Mouse (Mus musculus) lung, adult 2 months (tissue): ENCODE data around the gene Gm9944.

Experiments
- CTCF ChIP-seq: fragments of 200-500 bp; IDR thresholded peaks from 2 replicates; pipeline ENCODE4 v1.5.1; 2011; ENCODE audit warnings: mild to moderate bottlenecking, low read length, control low read depth; ENCODE audit not compliant: insufficient read depth
- POLR2A ChIP-seq: fragments of 200-500 bp; IDR thresholded peaks from 2 replicates; pipeline ENCODE4 v1.6.1; 2011; ENCODE audit warnings: low read depth, mild to moderate bottlenecking, control low read depth, low read length, borderline replicate concordance; ENCODE audit errors: extremely low read depth

DNA sequence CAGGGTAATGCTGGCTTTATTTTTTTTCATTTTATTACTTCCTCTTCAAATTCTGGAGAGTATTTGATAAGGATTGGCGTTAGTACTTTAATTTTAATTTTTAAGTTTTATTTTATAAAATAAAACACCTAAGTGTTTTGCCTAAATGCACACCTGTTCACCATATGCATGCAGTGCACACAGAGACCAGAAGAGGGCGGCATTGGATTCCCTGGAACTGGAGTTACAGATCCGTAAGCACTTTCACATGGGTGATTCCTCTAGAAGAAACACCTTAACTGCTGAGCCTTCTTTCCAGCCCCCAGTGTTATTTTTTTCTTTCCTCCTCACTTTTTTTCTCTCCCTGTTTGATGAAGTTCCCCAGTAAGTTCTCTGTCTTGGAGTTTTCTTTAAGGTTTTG is 24.2 kb downstream of the Gm9944 start:
- TF ChIP-seq POLR2A (no peak), CTCF (no peak)
